Mouse (Mus musculus) large intestine, adult 2 months (tissue): ENCODE results near the gene 3100002H09Rik. TPM values are rescaled to one million over a fixed set of nuclear protein-coding genes. Genes with fewer than 3 reads are reported as not detected.

Experiments
- DNase-seq: peaks from one replicate; pipeline ENCODE4 v3.0.0-alpha.2; 2012; ENCODE audit warnings: low read depth, low spot score
- WGBS: fragments of 180-500 bp; shearing (Covaris S2); methylation state at CpG from one replicate; pipeline ENCODE4 v1.1.7; 2018; 5-methylcytosine and 5-hydroxymethylcytosine counted together
- polyA plus RNA-seq: library from polyadenylated mRNA; depleted of rRNA; stranded (reverse); fragments of >200 nt; gene quantifications from 2 replicates; pipeline ENCODE4 v1.2.3, GENCODE M21; 2012; rRNA removed

3100002H09Rik gene
- polyA plus RNA-seq, 1 experiment, result not detected

- WGBS, result 55% methylated on average over 2 of the region's 2 CpGs
- no peak for DNase-seq
These were observed 47.2 kb downstream of the 3100002H09Rik start for GRCm38 (mm10) chr4:124563371-124563770.

- no peak for DNase-seq
- 54% methylated on average over 7 of the region's 7 CpGs for WGBS
These were observed 47.9 kb downstream of the 3100002H09Rik start for GRCm38 (mm10) chr4:124562721-124563120.

Other genes starting within 250 kb of the 3100002H09Rik start
- 0.01 TPM in 1 of 2 replicates, not detected in the other for gene Pou3f1, start 46.0 kb upstream of the 3100002H09Rik start, polyA plus RNA-seq
- 4.0 and 4.8 TPM in 2 replicates for gene Utp11, start 82.8 kb upstream of the 3100002H09Rik start, polyA plus RNA-seq
- gene Fhl3, start 89.9 kb upstream of the 3100002H09Rik start, polyA plus RNA-seq, result 3.3 and 3.9 TPM in 2 replicates
- 14.6 and 14.8 TPM in 2 replicates for gene Sf3a3, start 104.0 kb upstream of the 3100002H09Rik start, polyA plus RNA-seq
- 32.8 and 41.7 TPM in 2 replicates for gene Inpp5b, start 131.0 kb upstream of the 3100002H09Rik start, polyA plus RNA-seq
- 8.9 and 15.4 TPM in 2 replicates for gene Mtf1, start 191.3 kb upstream of the 3100002H09Rik start, polyA plus RNA-seq
- gene Yrdc, start 239.9 kb upstream of the 3100002H09Rik start, polyA plus RNA-seq, result 41.9 and 52.3 TPM in 2 replicates
- 24.5 TPM in 2 replicates for gene 1110065P20Rik, start 240.4 kb upstream of the 3100002H09Rik start, polyA plus RNA-seq